11 mouse cellular contexts compared by ENCODE assay signal in genomic region chr3:32067004-32067935, GRCm38 (mm10).
DNase-seq lines count a peak whose midpoint lies in the region; ATAC-seq lines count a peak whose summit lies in the region.
"Had no signal": no experiment of that assay in that cellular context is flagged by ENCODE, and none has a peak within 500 bp of the region (broad histone marks: within the 10 kb centered on the region; RNA-seq: fewer than 3 reads in every experiment).

No protein-coding gene starts in this region.

- no peak overlapping the region for H3K9ac ChIP-seq in embryonic facial prominence, embryonic 15.5 days
- no peak overlapping the region for H3K9ac ChIP-seq in limb, embryonic 12.5 days (replicated peaks)
- H3K9ac ChIP-seq in neural tube, embryonic 14.5 days (replicated peaks; ENCODE audit: low read depth, low read length) = no peak overlapping the region
- H3K9ac ChIP-seq: heart, embryonic 15.5 days had no signal

- no peak overlapping the region for H3K4me3 ChIP-seq in embryonic facial prominence, embryonic 15.5 days (replicated peaks)
- no peak overlapping the region for H3K4me3 ChIP-seq in limb, embryonic 12.5 days (replicated peaks)
- no peak overlapping the region for H3K4me3 ChIP-seq in neural tube, embryonic 14.5 days (ENCODE audit: low read depth, low read length)
- H3K4me3 ChIP-seq: erythroblast, embryonic 14.5 days; heart, embryonic 15.5 days had no signal

- H3K27me3 ChIP-seq in embryonic facial prominence, embryonic 15.5 days = no peaks in the 10 kb centered on the region
- no peaks in the 10 kb centered on the region for H3K27me3 ChIP-seq in limb, embryonic 12.5 days
- H3K27me3 ChIP-seq in neural tube, embryonic 14.5 days (ENCODE audit: control insufficient read depth, insufficient read depth, low read length) = no peaks in the 10 kb centered on the region
- H3K27me3 ChIP-seq: heart, embryonic 15.5 days had no signal

- ATAC-seq in embryonic facial prominence, embryonic 15.5 days (ENCODE audit: insufficient number of reproducible peaks, low FRiP score, low TSS enrichment, low read depth) = no peak
- ATAC-seq in limb, embryonic 12.5 days (ENCODE audit: insufficient number of reproducible peaks, insufficient read depth, low FRiP score, low TSS enrichment, low read depth) = peak; percentile 52; the same call in 1 of the 2 replicates
- peak; percentile 69 for ATAC-seq in neural tube, embryonic 14.5 days (ENCODE audit: low read depth)
- no peak for ATAC-seq in monocyte, adult 5-6 weeks (replicated peaks; ENCODE audit: insufficient number of reproducible peaks, low FRiP score, low TSS enrichment, poor library complexity, severe bottlenecking)

- H3K9me3 ChIP-seq in embryonic facial prominence, embryonic 15.5 days (replicated peaks) = no peaks in the 10 kb centered on the region
- no peaks in the 10 kb centered on the region for H3K9me3 ChIP-seq in limb, embryonic 12.5 days
- no peaks in the 10 kb centered on the region for H3K9me3 ChIP-seq in neural tube, embryonic 14.5 days (ENCODE audit: control insufficient read depth, low read length)
- H3K9me3 ChIP-seq: G1E; heart, embryonic 15.5 days had no signal

- peak; percentile 11 for DNase-seq in lung, postnatal 36 days
- no peak for DNase-seq in lung, postnatal 14 days
- no peak for DNase-seq in left cerebral cortex, postnatal 4 days
- DNase-seq: kidney, postnatal 10 days had no signal

- no peaks in the 10 kb centered on the region for H3K36me3 ChIP-seq in embryonic facial prominence, embryonic 15.5 days
- H3K36me3 ChIP-seq in limb, embryonic 12.5 days = no peaks in the 10 kb centered on the region
- no peaks in the 10 kb centered on the region for H3K36me3 ChIP-seq in neural tube, embryonic 14.5 days (ENCODE audit: control insufficient read depth, insufficient read depth, low read length)
- H3K36me3 ChIP-seq: G1E; heart, embryonic 15.5 days had no signal

- H3K4me2 ChIP-seq in embryonic facial prominence, embryonic 15.5 days (replicated peaks) = no peak overlapping the region
- no peak overlapping the region for H3K4me2 ChIP-seq in limb, embryonic 12.5 days
- no peak overlapping the region for H3K4me2 ChIP-seq in neural tube, embryonic 14.5 days (ENCODE audit: low read depth, low read length)
- H3K4me2 ChIP-seq: heart, embryonic 15.5 days had no signal

- 32% methylated on average over 9 of the region's 9 CpGs for WGBS in embryonic facial prominence, embryonic 15.5 days
- 49% methylated on average over 9 of the region's 9 CpGs for WGBS in limb, embryonic 12.5 days
- WGBS in neural tube, embryonic 14.5 days = 27% methylated on average over 9 of the region's 9 CpGs

- intact Hi-C loops in left cerebral cortex, postnatal 4 days (cut with DNase I) = no loop called here

- H3K4me1 ChIP-seq in embryonic facial prominence, embryonic 15.5 days = no peaks in the 10 kb centered on the region
- H3K4me1 ChIP-seq in limb, embryonic 12.5 days (replicated peaks) = peaks cover 14% of the 10 kb centered on the region
- peaks cover 13% of the 10 kb centered on the region; the same call in 1 of the 2 replicates for H3K4me1 ChIP-seq in neural tube, embryonic 14.5 days (ENCODE audit: control insufficient read depth, insufficient read depth, low read length)
- H3K4me1 ChIP-seq: heart, embryonic 15.5 days had no signal

- H3K27ac ChIP-seq in embryonic facial prominence, embryonic 15.5 days (replicated peaks) = 0 out of 2 replicates have a peak overlapping the region, but pooled peaks have one; percentile 44
- peak overlapping the region; percentile 72 for H3K27ac ChIP-seq in limb, embryonic 12.5 days
- H3K27ac ChIP-seq in neural tube, embryonic 14.5 days (ENCODE audit: low read depth, low read length) = 0 out of 2 replicates have a peak overlapping the region, but pooled peaks have one; percentile 7
- H3K27ac ChIP-seq: heart, embryonic 15.5 days had no signal

Comparison
In these comparisons a context has a peak if more than half of its experiments do, and no peak if none do; other contexts are left out.
1. ATAC-seq: peak in limb, embryonic 12.5 days (single experiment) and neural tube, embryonic 14.5 days (single experiment); none in embryonic facial prominence, embryonic 15.5 days (single experiment) and monocyte, adult 5-6 weeks (single experiment).
2. H3K27ac ChIP-seq: peak in every context shown above with its lines; median percentile 72 in limb, embryonic 12.5 days; 44 in embryonic facial prominence, embryonic 15.5 days; 7 in neural tube, embryonic 14.5 days.